Mouse (Mus musculus): ENCODE measurements around the gene Ttc13.

DNA sequence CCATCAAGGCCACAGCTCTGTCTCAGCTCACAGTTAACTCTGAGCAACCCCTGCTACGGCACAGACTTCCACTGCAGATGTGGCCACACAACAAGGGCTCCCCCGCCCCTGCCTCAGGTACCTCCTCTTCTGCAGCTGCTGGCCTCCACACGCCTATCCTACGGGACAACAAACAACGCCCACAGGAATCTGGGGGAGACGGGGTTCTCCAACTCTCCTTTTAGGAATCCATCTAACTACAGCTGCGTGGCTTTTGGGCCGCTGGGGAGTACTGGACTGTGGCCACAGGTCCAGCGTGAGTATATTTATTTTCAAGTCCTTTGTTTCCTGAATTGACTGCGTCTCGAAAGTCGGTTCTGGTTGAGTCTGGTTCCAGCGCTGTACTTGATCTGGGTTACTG is 43.5 kb downstream of the Ttc13 start:
- TF ChIP-seq CEBPB (IDR thresholded peaks at IDR 0.05; ENCODE audit: insufficient read depth, poor library complexity, severe bottlenecking) (no peak), POLR2A (IDR thresholded peaks at IDR 0.05; ENCODE audit: insufficient read length, low read depth) (no peak), MYOG (IDR thresholded peaks at IDR 0.05; ENCODE audit: control insufficient read depth in 1 of 3, insufficient read depth in 1 of 3, insufficient read length in 2 of 3, low read depth in 2 of 3) (no peak), POLR2AphosphoS2 (IDR thresholded peaks at IDR 0.05; ENCODE audit: insufficient read length, low read depth) (no peak), MAX (IDR thresholded peaks at IDR 0.05; ENCODE audit: low read depth) (no peak), E2F4 (IDR thresholded peaks at IDR 0.05; ENCODE audit: insufficient read depth) (no peak), MYOD1 (IDR thresholded peaks at IDR 0.05; ENCODE audit: control insufficient read depth in 1 of 3, insufficient read length in 2 of 3, low read depth in 2 of 3) (no peak), USF1 (IDR thresholded peaks at IDR 0.05; ENCODE audit: low read depth) (no peak), TCF12 (IDR thresholded peaks at IDR 0.05; ENCODE audit: insufficient read depth, poor library complexity, severe bottlenecking) (no peak), SRF (IDR thresholded peaks at IDR 0.05; ENCODE audit: control insufficient read depth, insufficient read length, low read depth) (no peak), REST (IDR thresholded peaks at IDR 0.05; ENCODE audit: insufficient read depth, insufficient read length) (no peak), TCF3 (IDR thresholded peaks at IDR 0.05; ENCODE audit: insufficient read length, low read depth) (no peak)
